Mouse (Mus musculus): Measurements from ENCODE around the gene Klhl35. TPM values are rescaled to one million over a fixed set of nuclear protein-coding genes. Genes with fewer than 3 reads are reported as not detected.
A peak's percentile ranks its signal among the peaks of the same experiment; 100 is the strongest.

The Klhl35 gene
- polyA plus RNA-seq, 1 experiment from 2014 or later, result 0.62 TPM

- ATAC-seq, result no peak
- 9% methylated on average over 8 of the region's 8 CpGs for WGBS
- H3K36me3 ChIP-seq, result no peaks in the 10 kb centered on the region
Measured at GRCm38 (mm10) chr7:99510087-99510501, 44.3 kb downstream of the Klhl35 start.

DNA sequence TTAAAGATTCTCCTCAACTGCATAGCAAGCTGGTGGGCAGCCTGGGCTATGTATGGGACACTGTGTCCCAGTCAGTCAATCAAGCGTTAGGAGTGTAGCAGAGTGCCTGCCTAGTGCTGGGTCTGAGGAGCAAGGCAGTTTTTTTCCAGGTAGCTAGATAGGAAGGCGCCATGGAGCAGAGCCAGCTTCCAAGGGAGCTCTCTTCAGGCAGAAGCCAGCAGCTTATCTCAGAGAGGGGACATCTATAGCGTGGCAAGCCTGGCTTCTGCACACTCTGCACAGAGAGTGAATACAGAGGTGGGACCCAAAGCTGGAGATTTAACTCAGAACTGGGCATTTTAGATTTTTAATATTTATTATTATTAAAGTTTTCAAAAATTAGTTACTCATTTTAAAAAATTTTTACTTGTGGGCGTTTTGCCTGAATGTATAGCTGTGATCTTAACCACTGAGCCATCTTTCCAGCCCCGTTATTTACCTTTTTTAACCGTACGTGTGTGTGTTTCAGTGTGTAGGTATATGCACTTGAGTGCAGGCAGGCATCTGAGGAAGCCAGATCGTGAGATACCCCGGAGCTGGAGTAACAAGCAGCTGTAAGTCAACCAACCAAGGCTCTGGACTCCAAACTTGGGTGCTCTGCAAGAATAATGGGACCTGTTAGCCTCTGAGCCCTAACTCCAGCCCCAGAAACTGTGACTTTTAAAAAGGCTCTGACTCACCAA lies 50.4 kb downstream of the Klhl35 start:
- no peaks in the 10 kb centered on the region for H3K27me3 ChIP-seq (replicated peaks)
- no peak for ATAC-seq

More at GRCm38 (mm10) chr7:99510087-99510501, 44.3 kb downstream of the Klhl35 start:
- no peak overlapping the region for H3K4me3 ChIP-seq (replicated peaks)
- peaks cover 3% of the 10 kb centered on the region for H3K4me1 ChIP-seq (replicated peaks)
- no peaks in the 10 kb centered on the region for H3K9me3 ChIP-seq
- no peak overlapping the region for H3K4me2 ChIP-seq (replicated peaks)
- H3K27ac ChIP-seq, result no peak overlapping the region
- no peak overlapping the region for H3K9ac ChIP-seq
- H3K27me3 ChIP-seq (replicated peaks), result no peaks in the 10 kb centered on the region

DNA sequence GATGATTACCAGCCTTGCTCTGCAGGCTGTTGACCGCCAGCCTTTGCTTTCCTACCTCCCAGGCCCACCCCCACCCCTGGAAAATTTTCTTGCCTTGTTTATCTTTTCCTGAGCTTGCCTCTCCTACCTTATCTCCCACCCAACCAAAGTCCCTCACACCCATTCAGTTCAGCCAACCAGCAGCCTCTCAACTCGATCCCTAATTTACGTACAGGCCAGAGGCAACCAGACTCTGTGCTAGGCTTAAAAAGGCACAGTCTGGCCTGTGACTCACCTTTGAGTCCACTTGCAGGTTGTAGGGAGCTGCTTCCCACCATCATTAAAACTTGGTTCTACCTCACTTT lies 51.0 kb downstream of the Klhl35 start:
- Histone ChIP-seq H3K4me2 (replicated peaks) (no peak overlapping the region), H3K9me3 (no peaks in the 10 kb centered on the region; the same call in 1 of the 2 replicates), H3K4me1 (replicated peaks) (peaks cover 10% of the 10 kb centered on the region), H3K9ac (no peak overlapping the region), H3K4me3 (replicated peaks) (no peak overlapping the region), H3K27me3 (replicated peaks) (no peaks in the 10 kb centered on the region), H3K27ac (no peak overlapping the region), H3K36me3 (no peaks in the 10 kb centered on the region)
- peak; percentile 44 for ATAC-seq
- 52% methylated on average over 3 of the region's 3 CpGs for WGBS

More for the DNA sequence above, 50.4 kb downstream of the Klhl35 start:
- H3K4me2 ChIP-seq (replicated peaks), result no peak overlapping the region
- WGBS, result 73% methylated on average over 9 of the region's 9 CpGs
- H3K27ac ChIP-seq, result no peak overlapping the region
- H3K9ac ChIP-seq, result no peak overlapping the region
- peaks cover 10% of the 10 kb centered on the region for H3K4me1 ChIP-seq (replicated peaks)
- no peak overlapping the region for H3K4me3 ChIP-seq (replicated peaks)
- H3K9me3 ChIP-seq, result no peaks in the 10 kb centered on the region; the same call in 1 of the 2 replicates
- no peaks in the 10 kb centered on the region for H3K36me3 ChIP-seq

GRCm38 (mm10) chr7:99518954-99519644 lies 53.3 kb downstream of the Klhl35 start:
- Histone ChIP-seq H3K4me2 (replicated peaks) (no peak overlapping the region), H3K9ac (no peak overlapping the region), H3K9me3 (no peaks in the 10 kb centered on the region; the same call in 1 of the 2 replicates), H3K27me3 (replicated peaks) (no peaks in the 10 kb centered on the region), H3K36me3 (no peaks in the 10 kb centered on the region), H3K4me1 (replicated peaks) (peaks cover 10% of the 10 kb centered on the region), H3K27ac (peak overlapping the region; percentile 73), H3K4me3 (replicated peaks) (no peak overlapping the region)
- WGBS, result 35% methylated on average over 4 of the region's 4 CpGs
- ATAC-seq, result peak; percentile 78

DNA sequence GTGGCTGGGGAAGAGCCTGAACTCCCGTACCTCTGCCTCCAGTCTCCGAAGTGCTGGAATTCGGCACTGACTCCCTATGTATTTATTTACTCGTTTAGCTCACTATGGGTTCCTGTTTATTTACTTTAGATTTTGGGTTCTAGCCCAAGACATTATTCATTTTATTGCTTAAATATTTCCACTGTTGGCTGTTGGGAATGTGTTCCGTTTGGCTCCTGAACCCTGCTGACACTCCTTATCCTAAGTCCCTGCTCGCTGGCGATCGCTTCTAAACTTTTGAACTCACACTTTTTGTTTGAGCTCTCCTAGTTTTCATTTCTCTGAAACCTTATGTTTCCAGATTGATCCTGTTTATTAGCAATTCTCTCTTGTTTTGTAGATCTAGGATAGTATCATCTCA lies 57.3 kb downstream of the Klhl35 start:
- 43% methylated on average over 8 of the region's 8 CpGs for whole genome bisulfite sequencing
- Histone ChIP-seq H3K9me3 (no peaks in the 10 kb centered on the region; the same call in 1 of the 2 replicates), H3K27me3 (replicated peaks) (no peaks in the 10 kb centered on the region), H3K9ac (no peak overlapping the region), H3K36me3 (no peaks in the 10 kb centered on the region), H3K27ac (no peak overlapping the region), H3K4me1 (replicated peaks) (peaks cover 10% of the 10 kb centered on the region), H3K4me2 (replicated peaks) (no peak overlapping the region), H3K4me3 (replicated peaks) (no peak overlapping the region)
- no peak for ATAC-seq

Other genes starting within 250 kb of the Klhl35 start
- gene Mogat2, start 227.4 kb upstream of the Klhl35 start, polyA plus RNA-seq (2015; fragmentation: Nextera tagmentation; extraction: Ambion mirVana), result 120 and 142 TPM in 2 replicates
- gene Map6, start 198.6 kb upstream of the Klhl35 start, polyA plus RNA-seq (2015; fragmentation: Nextera tagmentation; extraction: Ambion mirVana), result 6.1 and 6.8 TPM in 2 replicates
- 1,021 and 1,056 TPM in 2 replicates for gene Serpinh1, start 112.8 kb upstream of the Klhl35 start, polyA plus RNA-seq (2015; fragmentation: Nextera tagmentation; extraction: Ambion mirVana)
- 15.4 and 15.9 TPM in 2 replicates for gene Gdpd5, start 84.6 kb upstream of the Klhl35 start, polyA plus RNA-seq (2015; fragmentation: Nextera tagmentation; extraction: Ambion mirVana)
- 810 and 875 TPM in 2 replicates for gene Rps3, start 17.7 kb downstream of the Klhl35 start, polyA plus RNA-seq (2015; fragmentation: Nextera tagmentation; extraction: Ambion mirVana)
- gene Arrb1, start 69.5 kb downstream of the Klhl35 start, polyA plus RNA-seq (2015; fragmentation: Nextera tagmentation; extraction: Ambion mirVana), result 8.5 and 9.0 TPM in 2 replicates
- gene Tpbgl, start 161.1 kb downstream of the Klhl35 start, polyA plus RNA-seq (2015; fragmentation: Nextera tagmentation; extraction: Ambion mirVana), result 1.3 and 1.4 TPM in 2 replicates
- gene Slco2b1, start 245.3 kb downstream of the Klhl35 start, polyA plus RNA-seq (2015; fragmentation: Nextera tagmentation; extraction: Ambion mirVana), result 2.7 and 3.1 TPM in 2 replicates

All from intestine, embryonic 15.5 days (tissue).